Mouse (Mus musculus) spleen, postnatal 4 days (tissue): ENCODE measurements around the gene Nuak2.
A peak's percentile ranks its signal among the peaks of the same experiment; 100 is the strongest.
"Not testable (repeated sequence)": the region's sequence is repeated elsewhere in the genome, so short reads cannot be mapped to it uniquely, and the experiment has no call there.

Experiments used
- DNase-seq, 2 experiments: peaks; one replicate each; pipeline ENCODE4 v3.0.0; 2022; ENCODE audit warnings: low spot score in 2 of 2

Gene Nuak2

GRCm38 (mm10) chr1:132327477-132327876 lies 11.6 kb downstream of the Nuak2 start:
- no peak for DNase-seq

GRCm38 (mm10) chr1:132328565-132328964 lies 12.6 kb downstream of the Nuak2 start:
- DNase-seq: no peak

GRCm38 (mm10) chr1:132329656-132330055 lies 13.7 kb downstream of the Nuak2 start:
- no peak for DNase-seq

GRCm38 (mm10) chr1:132330397-132330796 lies 14.5 kb downstream of the Nuak2 start:
- no peak for DNase-seq

GRCm38 (mm10) chr1:132331283-132331682 lies 15.4 kb downstream of the Nuak2 start:
- no peak for DNase-seq

GRCm38 (mm10) chr1:132333201-132333600 lies 17.3 kb downstream of the Nuak2 start:
- no peak for DNase-seq

GRCm38 (mm10) chr1:132333675-132334141 lies 17.8 kb downstream of the Nuak2 start:
- no peak for DNase-seq

GRCm38 (mm10) chr1:132334178-132334801 lies 18.4 kb downstream of the Nuak2 start:
- no peak for DNase-seq

GRCm38 (mm10) chr1:132335378-132335965 lies 19.5 kb downstream of the Nuak2 start:
- no peak for DNase-seq

GRCm38 (mm10) chr1:132336921-132337320 lies 21.0 kb downstream of the Nuak2 start:
- no peak for DNase-seq

- DNase-seq: no peak
These were observed 22.2 kb downstream of the Nuak2 start for GRCm38 (mm10) chr1:132338027-132338660.

- peak; percentile 78 to 79 for DNase-seq
These were observed 26.0 kb downstream of the Nuak2 start for GRCm38 (mm10) chr1:132341731-132342501.

- no peak for DNase-seq
These were observed 26.6 kb downstream of the Nuak2 start for GRCm38 (mm10) chr1:132342518-132342917.

GRCm38 (mm10) chr1:132343191-132343590 lies 27.3 kb downstream of the Nuak2 start:
- DNase-seq: no peak

GRCm38 (mm10) chr1:132343656-132344055 lies 27.7 kb downstream of the Nuak2 start:
- no peak for DNase-seq

GRCm38 (mm10) chr1:132345514-132345913 lies 29.6 kb downstream of the Nuak2 start:
- DNase-seq: no peak

GRCm38 (mm10) chr1:132346134-132346851 lies 30.4 kb downstream of the Nuak2 start:
- DNase-seq: no peak

- DNase-seq: no peak
These were observed 31.0 kb downstream of the Nuak2 start for GRCm38 (mm10) chr1:132346951-132347350.

- DNase-seq: no peak
These were observed 32.5 kb downstream of the Nuak2 start for GRCm38 (mm10) chr1:132348401-132348800.

- not testable (repeated sequence) for DNase-seq
These were observed 33.1 kb downstream of the Nuak2 start for GRCm38 (mm10) chr1:132349049-132349448.

- DNase-seq: not testable (repeated sequence)
These were observed 33.7 kb downstream of the Nuak2 start for GRCm38 (mm10) chr1:132349601-132350000.

GRCm38 (mm10) chr1:132351058-132351457 lies 35.1 kb downstream of the Nuak2 start:
- DNase-seq: no peak
